Comparison of ENCODE assay signal across 17 mouse cellular contexts in genomic region chr3:133646449-133647059, GRCm38 (mm10).
DNase-seq lines count a peak whose midpoint lies in the region; ATAC-seq and TF ChIP-seq lines count a peak whose summit lies in the region.
"Had no signal": no experiment of that assay in that cellular context is flagged by ENCODE, and none has a peak within 500 bp of the region (broad histone marks: within the 10 kb centered on the region; RNA-seq: fewer than 3 reads in every experiment).

No protein-coding gene starts in this region.

- no peak overlapping the region for H3K27ac ChIP-seq in forebrain, embryonic 10.5 days
- H3K27ac ChIP-seq in forebrain, embryonic 15.5 days (replicated peaks) = no peak overlapping the region
- no peak overlapping the region for H3K27ac ChIP-seq in forebrain, embryonic 13.5 days
- no peak overlapping the region for H3K27ac ChIP-seq in hindbrain, postnatal 0 days
- H3K27ac ChIP-seq in neural tube, embryonic 14.5 days (ENCODE audit: low read depth, low read length) = no peak overlapping the region
- H3K27ac ChIP-seq: gastrocnemius, adult 2 months; liver, embryonic 12.5 days; stomach, embryonic 15.5 days had no signal

- H3K4me1 ChIP-seq in forebrain, embryonic 10.5 days = peaks cover 14% of the 10 kb centered on the region
- H3K4me1 ChIP-seq in forebrain, embryonic 15.5 days = no peaks in the 10 kb centered on the region
- peaks cover 5% of the 10 kb centered on the region; the same call in 1 of the 2 replicates for H3K4me1 ChIP-seq in forebrain, embryonic 13.5 days
- no peaks in the 10 kb centered on the region for H3K4me1 ChIP-seq in hindbrain, postnatal 0 days (ENCODE audit: insufficient read depth, low read length)
- no peaks in the 10 kb centered on the region for H3K4me1 ChIP-seq in neural tube, embryonic 14.5 days (ENCODE audit: control insufficient read depth, insufficient read depth, low read length)
- H3K4me1 ChIP-seq: liver, embryonic 12.5 days; stomach, embryonic 15.5 days had no signal

- no peak for TF ChIP-seq CTCF in hindbrain, postnatal 0 days (IDR thresholded peaks at IDR 0.05; ENCODE audit: low read depth)

- no peaks in the 10 kb centered on the region for H3K27me3 ChIP-seq in forebrain, embryonic 10.5 days (ENCODE audit: poor library complexity, severe bottlenecking)
- no peaks in the 10 kb centered on the region for H3K27me3 ChIP-seq in forebrain, embryonic 15.5 days
- H3K27me3 ChIP-seq in forebrain, embryonic 13.5 days = no peaks in the 10 kb centered on the region
- no peaks in the 10 kb centered on the region for H3K27me3 ChIP-seq in hindbrain, postnatal 0 days (ENCODE audit: insufficient read depth, low read length)
- H3K27me3 ChIP-seq in neural tube, embryonic 14.5 days (ENCODE audit: control insufficient read depth, insufficient read depth, low read length) = no peaks in the 10 kb centered on the region
- H3K27me3 ChIP-seq: liver, embryonic 12.5 days; stomach, embryonic 15.5 days had no signal

- WGBS in forebrain, embryonic 10.5 days = 38% methylated on average over 7 of the region's 7 CpGs
- 35% methylated on average over 7 of the region's 7 CpGs for WGBS in forebrain, embryonic 15.5 days
- 23% methylated on average over 7 of the region's 7 CpGs for WGBS in forebrain, embryonic 13.5 days
- 45% methylated on average over 7 of the region's 7 CpGs for WGBS in hindbrain, postnatal 0 days
- WGBS in neural tube, embryonic 14.5 days = 45% methylated on average over 7 of the region's 7 CpGs

- DNase-seq in forebrain, embryonic 10.5 days (ENCODE audit: extremely low spot score, low spot score) = peak; percentile 21
- DNase-seq in hindbrain, postnatal 0 days (ENCODE audit: low spot score) = peak; percentile 40
- DNase-seq in right cerebral cortex, adult 18-20 months = no peak
- no peak for DNase-seq in frontal cortex, adult 2 months (ENCODE audit: extremely low spot score in 1 of 2, low spot score in 1 of 2)
- DNase-seq: adrenal gland, postnatal 10 days; gastrocnemius, adult 2 months; heart, postnatal 4 days; kidney, adult 2 months; lung, postnatal 4 days; right cerebral cortex, postnatal 25 days had no signal

- no peak overlapping the region for H3K4me2 ChIP-seq in forebrain, embryonic 15.5 days (replicated peaks)
- H3K4me2 ChIP-seq in forebrain, embryonic 13.5 days = peak overlapping the region; percentile 16; the same call in 1 of the 2 replicates
- H3K4me2 ChIP-seq in hindbrain, postnatal 0 days (ENCODE audit: low read depth, low read length) = peak overlapping the region; percentile 35
- H3K4me2 ChIP-seq in neural tube, embryonic 14.5 days (ENCODE audit: low read depth, low read length) = peak overlapping the region; percentile 14; the same call in 1 of the 2 replicates
- H3K4me2 ChIP-seq: heart, embryonic 11.5 days; liver, embryonic 12.5 days; stomach, embryonic 15.5 days had no signal

- H3K36me3 ChIP-seq in forebrain, embryonic 10.5 days (replicated peaks) = no peaks in the 10 kb centered on the region
- no peaks in the 10 kb centered on the region for H3K36me3 ChIP-seq in forebrain, embryonic 15.5 days
- no peaks in the 10 kb centered on the region for H3K36me3 ChIP-seq in forebrain, embryonic 13.5 days (ENCODE audit: poor library complexity, severe bottlenecking)
- no peaks in the 10 kb centered on the region for H3K36me3 ChIP-seq in hindbrain, postnatal 0 days (ENCODE audit: insufficient read depth, low read length)
- no peaks in the 10 kb centered on the region for H3K36me3 ChIP-seq in neural tube, embryonic 14.5 days (ENCODE audit: control insufficient read depth, insufficient read depth, low read length)
- H3K36me3 ChIP-seq: liver, embryonic 12.5 days; stomach, embryonic 15.5 days had no signal

- H3K9ac ChIP-seq in forebrain, embryonic 15.5 days (replicated peaks) = no peak overlapping the region
- H3K9ac ChIP-seq in forebrain, embryonic 13.5 days = no peak overlapping the region
- H3K9ac ChIP-seq in hindbrain, postnatal 0 days (replicated peaks; ENCODE audit: low read length) = no peak overlapping the region
- no peak overlapping the region for H3K9ac ChIP-seq in neural tube, embryonic 14.5 days (replicated peaks; ENCODE audit: low read depth, low read length)
- H3K9ac ChIP-seq: liver, embryonic 12.5 days; stomach, embryonic 15.5 days had no signal

- no peak overlapping the region; the same call in 1 of the 2 replicates for H3K4me3 ChIP-seq in forebrain, embryonic 10.5 days
- no peak overlapping the region for H3K4me3 ChIP-seq in forebrain, embryonic 15.5 days
- H3K4me3 ChIP-seq in forebrain, embryonic 13.5 days = no peak overlapping the region
- no peak overlapping the region for H3K4me3 ChIP-seq in hindbrain, postnatal 0 days (ENCODE audit: low read length)
- no peak overlapping the region for H3K4me3 ChIP-seq in neural tube, embryonic 14.5 days (ENCODE audit: low read depth, low read length)
- H3K4me3 ChIP-seq: gastrocnemius, adult 2 months; liver, embryonic 12.5 days; stomach, embryonic 15.5 days had no signal

- no peak for ATAC-seq in forebrain, embryonic 15.5 days (replicated peaks)
- ATAC-seq in forebrain, embryonic 13.5 days = 0 out of 2 replicates have a peak, but pooled peaks have one; percentile 16
- ATAC-seq in hindbrain, postnatal 0 days = peak; percentile 62; the same call in 1 of the 2 replicates
- ATAC-seq in neural tube, embryonic 14.5 days (ENCODE audit: low read depth) = peak; percentile 58; the same call in 1 of the 2 replicates
- no peak for ATAC-seq in megakaryocyte progenitor cell, adult 5-6 weeks (replicated peaks; ENCODE audit: poor library complexity)
- ATAC-seq: liver, embryonic 12.5 days had no signal

- H3K9me3 ChIP-seq in forebrain, embryonic 10.5 days = no peaks in the 10 kb centered on the region
- H3K9me3 ChIP-seq in forebrain, embryonic 15.5 days = no peaks in the 10 kb centered on the region
- H3K9me3 ChIP-seq in forebrain, embryonic 13.5 days (replicated peaks) = no peaks in the 10 kb centered on the region; the same call in 1 of the 2 replicates
- no peaks in the 10 kb centered on the region for H3K9me3 ChIP-seq in hindbrain, postnatal 0 days (ENCODE audit: low read length)
- H3K9me3 ChIP-seq in neural tube, embryonic 14.5 days (ENCODE audit: control insufficient read depth, low read length) = no peaks in the 10 kb centered on the region
- H3K9me3 ChIP-seq: liver, embryonic 12.5 days; stomach, embryonic 15.5 days had no signal

Comparison
In these comparisons a context has a peak if more than half of its experiments do, and no peak if none do; other contexts are left out.
1. ATAC-seq: peak in forebrain, embryonic 13.5 days (single experiment), hindbrain, postnatal 0 days (single experiment) and neural tube, embryonic 14.5 days (single experiment); none in forebrain, embryonic 15.5 days (single experiment) and megakaryocyte progenitor cell, adult 5-6 weeks (single experiment).
2. DNase-seq: peak in forebrain, embryonic 10.5 days (single experiment) and hindbrain, postnatal 0 days (single experiment); none in right cerebral cortex, adult 18-20 months (single experiment) and frontal cortex, adult 2 months (0 of 2).